Mouse (Mus musculus): ENCODE measurements around the gene Ppp1r1c. TPM values are rescaled to one million over a fixed set of nuclear protein-coding genes. Genes with fewer than 3 reads are reported as not detected.

Ppp1r1c gene
- polyA plus RNA-seq, 1 experiment = not detected

GRCm38 (mm10) chr2:79715925-79716324 is 8.3 kb downstream of the Ppp1r1c start:
- no peak overlapping the region for H3K4me3 ChIP-seq (ENCODE audit: low read depth, low read length)
- no peaks in the 10 kb centered on the region for H3K36me3 ChIP-seq (ENCODE audit: control insufficient read depth, insufficient read depth, low read length, poor library complexity, severe bottlenecking)
- H3K9me3 ChIP-seq (replicated peaks; ENCODE audit: control insufficient read depth, insufficient read depth, low read length, poor library complexity, severe bottlenecking) = no peaks in the 10 kb centered on the region
- H3K27ac ChIP-seq (ENCODE audit: insufficient read depth, low read length) = no peak overlapping the region
- no peak overlapping the region for H3K9ac ChIP-seq (ENCODE audit: low read depth, poor library complexity, severe bottlenecking)
- TF ChIP-seq EP300 (IDR thresholded peaks at IDR 0.05; ENCODE audit: insufficient read depth, low read depth, low read length) (no peak), CTCF (IDR thresholded peaks at IDR 0.05; ENCODE audit: low read depth, low read length) (no peak), POLR2A (IDR thresholded peaks at IDR 0.05; ENCODE audit: insufficient read depth, low read length) (no peak)
- H3K4me1 ChIP-seq (ENCODE audit: control insufficient read depth, insufficient read depth, low read length) = no peaks in the 10 kb centered on the region
- H3K27me3 ChIP-seq (ENCODE audit: control insufficient read depth, insufficient read depth, low read length, poor library complexity, severe bottlenecking) = no peaks in the 10 kb centered on the region; the same call in 1 of the 2 replicates

- Histone ChIP-seq H3K27ac (ENCODE audit: insufficient read depth, low read length) (no peak overlapping the region), H3K9ac (ENCODE audit: low read depth, poor library complexity, severe bottlenecking) (no peak overlapping the region), H3K4me1 (ENCODE audit: control insufficient read depth, insufficient read depth, low read length) (no peaks in the 10 kb centered on the region), H3K36me3 (ENCODE audit: control insufficient read depth, insufficient read depth, low read length, poor library complexity, severe bottlenecking) (no peaks in the 10 kb centered on the region), H3K27me3 (ENCODE audit: control insufficient read depth, insufficient read depth, low read length, poor library complexity, severe bottlenecking) (no peaks in the 10 kb centered on the region; the same call in 1 of the 2 replicates), H3K9me3 (replicated peaks; ENCODE audit: control insufficient read depth, insufficient read depth, low read length, poor library complexity, severe bottlenecking) (no peaks in the 10 kb centered on the region), H3K4me3 (ENCODE audit: low read depth, low read length) (no peak overlapping the region)
- TF ChIP-seq EP300 (IDR thresholded peaks at IDR 0.05; ENCODE audit: insufficient read depth, low read depth, low read length) = no peak
- no peak for TF ChIP-seq CTCF (IDR thresholded peaks at IDR 0.05; ENCODE audit: low read depth, low read length)
- TF ChIP-seq POLR2A (IDR thresholded peaks at IDR 0.05; ENCODE audit: insufficient read depth, low read length) = no peak
Measured at GRCm38 (mm10) chr2:79717846-79718245, 10.3 kb downstream of the Ppp1r1c start.

GRCm38 (mm10) chr2:79722415-79722814 is 14.8 kb downstream of the Ppp1r1c start:
- no peak overlapping the region for H3K4me3 ChIP-seq (ENCODE audit: low read depth, low read length)
- H3K27ac ChIP-seq (ENCODE audit: insufficient read depth, low read length) = no peak overlapping the region
- no peaks in the 10 kb centered on the region for H3K9me3 ChIP-seq (replicated peaks; ENCODE audit: control insufficient read depth, insufficient read depth, low read length, poor library complexity, severe bottlenecking)
- no peaks in the 10 kb centered on the region for H3K4me1 ChIP-seq (ENCODE audit: control insufficient read depth, insufficient read depth, low read length)
- H3K36me3 ChIP-seq (ENCODE audit: control insufficient read depth, insufficient read depth, low read length, poor library complexity, severe bottlenecking) = no peaks in the 10 kb centered on the region
- TF ChIP-seq EP300 (IDR thresholded peaks at IDR 0.05; ENCODE audit: insufficient read depth, low read depth, low read length) = no peak
- TF ChIP-seq POLR2A (IDR thresholded peaks at IDR 0.05; ENCODE audit: insufficient read depth, low read length) = no peak
- TF ChIP-seq CTCF (IDR thresholded peaks at IDR 0.05; ENCODE audit: low read depth, low read length) = no peak
- H3K9ac ChIP-seq (ENCODE audit: low read depth, poor library complexity, severe bottlenecking) = no peak overlapping the region
- H3K27me3 ChIP-seq (ENCODE audit: control insufficient read depth, insufficient read depth, low read length, poor library complexity, severe bottlenecking) = no peaks in the 10 kb centered on the region

GRCm38 (mm10) chr2:79738958-79739357 is 31.4 kb downstream of the Ppp1r1c start:
- Histone ChIP-seq H3K9me3 (replicated peaks; ENCODE audit: control insufficient read depth, insufficient read depth, low read length, poor library complexity, severe bottlenecking) (peaks cover 5% of the 10 kb centered on the region), H3K27ac (ENCODE audit: insufficient read depth, low read length) (no peak overlapping the region), H3K36me3 (ENCODE audit: control insufficient read depth, insufficient read depth, low read length, poor library complexity, severe bottlenecking) (no peaks in the 10 kb centered on the region), H3K27me3 (ENCODE audit: control insufficient read depth, insufficient read depth, low read length, poor library complexity, severe bottlenecking) (no peaks in the 10 kb centered on the region), H3K9ac (ENCODE audit: low read depth, poor library complexity, severe bottlenecking) (no peak overlapping the region), H3K4me1 (ENCODE audit: control insufficient read depth, insufficient read depth, low read length) (no peaks in the 10 kb centered on the region), H3K4me3 (ENCODE audit: low read depth, low read length) (no peak overlapping the region)
- TF ChIP-seq CTCF (IDR thresholded peaks at IDR 0.05; ENCODE audit: low read depth, low read length) (no peak), POLR2A (IDR thresholded peaks at IDR 0.05; ENCODE audit: insufficient read depth, low read length) (no peak), EP300 (IDR thresholded peaks at IDR 0.05; ENCODE audit: insufficient read depth, low read depth, low read length) (no peak)

GRCm38 (mm10) chr2:79741966-79742365 is 34.4 kb downstream of the Ppp1r1c start:
- Histone ChIP-seq H3K9ac (ENCODE audit: low read depth, poor library complexity, severe bottlenecking) (no peak overlapping the region), H3K36me3 (ENCODE audit: control insufficient read depth, insufficient read depth, low read length, poor library complexity, severe bottlenecking) (no peaks in the 10 kb centered on the region), H3K4me3 (ENCODE audit: low read depth, low read length) (no peak overlapping the region), H3K9me3 (replicated peaks; ENCODE audit: control insufficient read depth, insufficient read depth, low read length, poor library complexity, severe bottlenecking) (peaks cover 3% of the 10 kb centered on the region), H3K27me3 (ENCODE audit: control insufficient read depth, insufficient read depth, low read length, poor library complexity, severe bottlenecking) (no peaks in the 10 kb centered on the region), H3K27ac (ENCODE audit: insufficient read depth, low read length) (no peak overlapping the region), H3K4me1 (ENCODE audit: control insufficient read depth, insufficient read depth, low read length) (no peaks in the 10 kb centered on the region)
- TF ChIP-seq POLR2A (IDR thresholded peaks at IDR 0.05; ENCODE audit: insufficient read depth, low read length) (no peak), EP300 (IDR thresholded peaks at IDR 0.05; ENCODE audit: insufficient read depth, low read depth, low read length) (no peak), CTCF (IDR thresholded peaks at IDR 0.05; ENCODE audit: low read depth, low read length) (no peak)

- H3K27me3 ChIP-seq (ENCODE audit: control insufficient read depth, insufficient read depth, low read length, poor library complexity, severe bottlenecking) = no peaks in the 10 kb centered on the region
- no peak for TF ChIP-seq CTCF (IDR thresholded peaks at IDR 0.05; ENCODE audit: low read depth, low read length)
- TF ChIP-seq EP300 (IDR thresholded peaks at IDR 0.05; ENCODE audit: insufficient read depth, low read depth, low read length) = no peak
- TF ChIP-seq POLR2A (IDR thresholded peaks at IDR 0.05; ENCODE audit: insufficient read depth, low read length) = no peak
- H3K4me1 ChIP-seq (ENCODE audit: control insufficient read depth, insufficient read depth, low read length) = no peaks in the 10 kb centered on the region
- H3K36me3 ChIP-seq (ENCODE audit: control insufficient read depth, insufficient read depth, low read length, poor library complexity, severe bottlenecking) = no peaks in the 10 kb centered on the region
- H3K9ac ChIP-seq (ENCODE audit: low read depth, poor library complexity, severe bottlenecking) = no peak overlapping the region
- no peaks in the 10 kb centered on the region for H3K9me3 ChIP-seq (replicated peaks; ENCODE audit: control insufficient read depth, insufficient read depth, low read length, poor library complexity, severe bottlenecking)
- no peak overlapping the region for H3K4me3 ChIP-seq (ENCODE audit: low read depth, low read length)
- no peak overlapping the region for H3K27ac ChIP-seq (ENCODE audit: insufficient read depth, low read length)
Measured at GRCm38 (mm10) chr2:79744164-79744563, 36.6 kb downstream of the Ppp1r1c start.
